Mouse (Mus musculus) E14TG2a.4 (cell line): Measurements from ENCODE around the gene Dab2ip.

Source experiments
- CTCF ChIP-seq: conservative IDR thresholded peaks from 2 replicates; pipeline ENCODE4 v1.5.1; 2014; ENCODE audit warnings: low read length
- NANOG ChIP-seq: IDR thresholded peaks from 2 replicates; pipeline ENCODE4 v1.6.1; 2014; ENCODE audit warnings: borderline replicate concordance, low read length, mixed read lengths
- POU5F1 ChIP-seq: IDR thresholded peaks from 2 replicates; pipeline ENCODE4 v1.6.1; 2014; ENCODE audit warnings: low read length, borderline replicate concordance

DNA sequence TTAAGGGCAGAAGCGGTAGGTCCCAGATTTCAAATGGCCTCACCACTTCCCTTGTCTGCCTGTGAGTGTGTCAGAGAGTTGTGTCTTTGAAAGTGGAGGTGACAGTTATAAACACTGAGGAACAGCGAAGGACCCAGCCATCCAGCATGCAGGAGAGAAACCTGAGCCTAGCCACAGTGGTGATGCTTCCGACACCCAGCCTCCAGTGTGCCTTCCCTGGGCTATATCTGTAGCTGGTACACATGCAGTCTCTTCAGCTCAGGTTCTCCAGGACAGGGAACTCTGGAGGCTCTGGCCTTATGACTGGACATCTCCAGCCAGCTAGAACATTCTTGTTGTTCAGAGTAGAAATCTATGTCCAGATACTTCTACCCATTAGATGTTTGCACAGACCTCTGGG, 25.9 kb downstream of the Dab2ip start:
- TF ChIP-seq CTCF, result no peak
- no peak for TF ChIP-seq NANOG
- no peak for TF ChIP-seq POU5F1
